Mouse (Mus musculus) cerebellum, adult 9-11 months (tissue): ENCODE measurements around the gene Cars.
A peak's percentile ranks its signal among the peaks of the same experiment; 100 is the strongest.
"Not testable (repeated sequence)": the region's sequence is repeated elsewhere in the genome, so short reads cannot be mapped to it uniquely, and the experiment has no call there.

Source experiments
- DNase-seq: peaks from one replicate; pipeline ENCODE4 v3.0.0; 2022

Cars gene

GRCm38 (mm10) chr7:143583956-143584355 lies 15.9 kb downstream of the Cars start:
- peak; percentile 36 for DNase-seq

- no peak for DNase-seq
These were observed 16.9 kb downstream of the Cars start for GRCm38 (mm10) chr7:143583025-143583424.

- DNase-seq: no peak
These were observed 24.1 kb downstream of the Cars start for GRCm38 (mm10) chr7:143575751-143576150.

- no peak for DNase-seq
These were observed 34.2 kb downstream of the Cars start for GRCm38 (mm10) chr7:143565648-143566039.

- no peak for DNase-seq
These were observed 34.8 kb downstream of the Cars start for GRCm38 (mm10) chr7:143565015-143565647.

- DNase-seq: no peak
These were observed 36.1 kb downstream of the Cars start for GRCm38 (mm10) chr7:143563787-143564186.

GRCm38 (mm10) chr7:143557616-143558015 lies 42.3 kb downstream of the Cars start:
- no peak for DNase-seq

GRCm38 (mm10) chr7:143556964-143557610 lies 42.8 kb downstream of the Cars start:
- DNase-seq: peak; percentile 28

- DNase-seq: no peak
These were observed 50.2 kb downstream of the Cars start for GRCm38 (mm10) chr7:143549588-143550220.

GRCm38 (mm10) chr7:143548976-143549457 lies 50.9 kb downstream of the Cars start, which contains the start of gene Nap1l4:
TSS of gene Nap1l4 (minus strand) at chr7:143549106.
- DNase-seq: peak; percentile 99

GRCm38 (mm10) chr7:143548231-143548961 lies 51.5 kb downstream of the Cars start:
- DNase-seq: no peak

- DNase-seq: no peak
These were observed 53.3 kb downstream of the Cars start for GRCm38 (mm10) chr7:143546554-143546953.

GRCm38 (mm10) chr7:143544368-143544767 lies 55.5 kb downstream of the Cars start:
- no peak for DNase-seq

- DNase-seq: no peak
These were observed 61.2 kb downstream of the Cars start for GRCm38 (mm10) chr7:143538671-143539070.

GRCm38 (mm10) chr7:143538229-143538628 lies 61.7 kb downstream of the Cars start:
- not testable (repeated sequence) for DNase-seq

- DNase-seq: no peak
These were observed 63.6 kb downstream of the Cars start for GRCm38 (mm10) chr7:143536251-143536650.

GRCm38 (mm10) chr7:143533284-143533683 lies 66.6 kb downstream of the Cars start:
- no peak for DNase-seq

GRCm38 (mm10) chr7:143532410-143532809 lies 67.5 kb downstream of the Cars start:
- no peak for DNase-seq

GRCm38 (mm10) chr7:143519333-143519732 lies 80.6 kb downstream of the Cars start:
- no peak for DNase-seq

- no peak for DNase-seq
These were observed 85.5 kb downstream of the Cars start for GRCm38 (mm10) chr7:143514416-143514768.

GRCm38 (mm10) chr7:143513763-143514415 lies 86.0 kb downstream of the Cars start:
- DNase-seq: no peak

GRCm38 (mm10) chr7:143511335-143511712 lies 88.6 kb downstream of the Cars start:
- DNase-seq: no peak
